Mouse (Mus musculus) macrophage (primary cell): ENCODE results near the gene Echs1. TPM values are rescaled to one million over a fixed set of nuclear protein-coding genes. Genes with fewer than 3 reads are reported as not detected.

Experiments used
- H3K27ac ChIP-seq: fragments of 350-480 bp; formaldehyde crosslinking; 2 replicates; pipeline ENCODE4 v1.9.0; 2021
- H3K36me3 ChIP-seq: fragments of 350-480 bp; formaldehyde crosslinking; 2 replicates; pipeline ENCODE4 v1.9.0; 2021; ENCODE audit errors: inconsistent target
- H3K4me3 ChIP-seq: fragments of 350-480 bp; formaldehyde crosslinking; 2 replicates; pipeline ENCODE4 v1.9.0; 2021; ENCODE audit errors: inconsistent target
- H3K79me2 ChIP-seq: fragments of 350-480 bp; formaldehyde crosslinking; 2 replicates; pipeline ENCODE4 v1.9.0; 2021; ENCODE audit errors: inconsistent target
- WGBS: methylation state at CpG from one replicate; pipeline ENCODE4 v1.1.7; 2026; ENCODE audit warnings: inconsistent platforms; ENCODE audit not compliant: missing documents; 5-methylcytosine and 5-hydroxymethylcytosine counted together
- polyA plus RNA-seq: library from polyadenylated mRNA; stranded (reverse); fragments of 250-400 nt; gene quantifications from 3 replicates; pipeline ENCODE4 v1.2.4, GENCODE M21; 2018; ENCODE audit warnings: inconsistent platforms

The Echs1 gene
- polyA plus RNA-seq, 1 experiment from 2014 or later: 47.2 TPM

GRCm38 (mm10) chr7:140096055-140096454 lies 20.2 kb downstream of the Echs1 start:
- H3K27ac ChIP-seq: no peak overlapping the region
- no peak overlapping the region for H3K4me3 ChIP-seq
- H3K79me2 ChIP-seq: no peaks in the 10 kb centered on the region

GRCm38 (mm10) chr7:140095556-140095955 lies 20.7 kb downstream of the Echs1 start:
- Histone ChIP-seq H3K27ac (no peak overlapping the region), H3K4me3 (no peak overlapping the region), H3K79me2 (no peaks in the 10 kb centered on the region), H3K36me3 (no peaks in the 10 kb centered on the region)
- WGBS: 53% methylated on average over 1 of the region's 1 CpGs

More at GRCm38 (mm10) chr7:140096055-140096454, 20.2 kb downstream of the Echs1 start:
- no peaks in the 10 kb centered on the region for H3K36me3 ChIP-seq

- Histone ChIP-seq H3K4me3 (no peak overlapping the region), H3K27ac (no peak overlapping the region), H3K36me3 (no peaks in the 10 kb centered on the region), H3K79me2 (no peaks in the 10 kb centered on the region)
- 76% methylated on average over 5 of the region's 5 CpGs for whole genome bisulfite sequencing
These were observed 21.3 kb downstream of the Echs1 start for GRCm38 (mm10) chr7:140094954-140095353.

- Histone ChIP-seq H3K4me3 (no peak within 1 kb of the TSS), H3K36me3 (no peaks in the 10 kb centered on the region), H3K27ac (no peak within 1 kb of the TSS), H3K79me2 (no peaks in the 10 kb centered on the region)
- 98% methylated on average over 5 of the region's 5 CpGs for WGBS
These were observed 23.2 kb downstream of the Echs1 start, which contains the start of gene Prap1 for GRCm38 (mm10) chr7:140092924-140093528. Gene Prap1 (plus strand): TSS chr7:140093395.

GRCm38 (mm10) chr7:140090601-140091000 lies 25.7 kb downstream of the Echs1 start:
- Histone ChIP-seq H3K4me3 (no peak overlapping the region), H3K36me3 (no peaks in the 10 kb centered on the region), H3K27ac (no peak overlapping the region), H3K79me2 (no peaks in the 10 kb centered on the region)
- 86% methylated on average over 10 of the region's 10 CpGs for WGBS

GRCm38 (mm10) chr7:140082242-140082678 lies 34.0 kb downstream of the Echs1 start, which contains the start of gene Caly:
Gene Caly (minus strand): TSS chr7:140082548.
- H3K4me3 ChIP-seq: no peak within 1 kb of the TSS

GRCm38 (mm10) chr7:140081408-140082241 lies 34.7 kb downstream of the Echs1 start:
- H3K79me2 ChIP-seq: no peaks in the 10 kb centered on the region
- H3K4me3 ChIP-seq: no peak overlapping the region
- WGBS: 35% methylated on average over 20 of the region's 20 CpGs
- no peaks in the 10 kb centered on the region for H3K36me3 ChIP-seq
- H3K27ac ChIP-seq: no peak overlapping the region

More at GRCm38 (mm10) chr7:140082242-140082678, 34.0 kb downstream of the Echs1 start, which contains the start of gene Caly:
- no peak within 1 kb of the TSS for H3K27ac ChIP-seq
- no peaks in the 10 kb centered on the region for H3K79me2 ChIP-seq
- no peaks in the 10 kb centered on the region for H3K36me3 ChIP-seq
- 20% methylated on average over 14 of the region's 18 CpGs for WGBS

GRCm38 (mm10) chr7:140080503-140081156 lies 35.6 kb downstream of the Echs1 start:
- no peak overlapping the region for H3K27ac ChIP-seq
- H3K36me3 ChIP-seq: no peaks in the 10 kb centered on the region
- 7% methylated on average over 24 of the region's 24 CpGs for WGBS
- H3K4me3 ChIP-seq: no peak overlapping the region
- no peaks in the 10 kb centered on the region for H3K79me2 ChIP-seq

GRCm38 (mm10) chr7:140078711-140079110 lies 37.6 kb downstream of the Echs1 start:
- no peaks in the 10 kb centered on the region for H3K79me2 ChIP-seq
- WGBS: 11% methylated on average over 5 of the region's 5 CpGs

GRCm38 (mm10) chr7:140077698-140078097 lies 38.6 kb downstream of the Echs1 start:
- Histone ChIP-seq H3K27ac (no peak overlapping the region), H3K79me2 (no peaks in the 10 kb centered on the region), H3K4me3 (no peak overlapping the region), H3K36me3 (no peaks in the 10 kb centered on the region)
- 61% methylated on average over 6 of the region's 6 CpGs for WGBS

More at GRCm38 (mm10) chr7:140078711-140079110, 37.6 kb downstream of the Echs1 start:
- H3K4me3 ChIP-seq: no peak overlapping the region
- H3K27ac ChIP-seq: no peak overlapping the region
- no peaks in the 10 kb centered on the region for H3K36me3 ChIP-seq

- no peak overlapping the region for H3K4me3 ChIP-seq
- no peaks in the 10 kb centered on the region for H3K36me3 ChIP-seq
- H3K79me2 ChIP-seq: no peaks in the 10 kb centered on the region
- WGBS: 40% methylated on average over 38 of the region's 39 CpGs
- no peak overlapping the region for H3K27ac ChIP-seq
These were observed 46.1 kb downstream of the Echs1 start for GRCm38 (mm10) chr7:140070042-140070711.

- WGBS: 70% methylated on average over 6 of the region's 6 CpGs
- Histone ChIP-seq H3K4me3 (no peak overlapping the region), H3K79me2 (no peaks in the 10 kb centered on the region), H3K27ac (no peak overlapping the region), H3K36me3 (no peaks in the 10 kb centered on the region)
These were observed 48.9 kb downstream of the Echs1 start for GRCm38 (mm10) chr7:140067397-140067796.

GRCm38 (mm10) chr7:140063092-140063491 lies 53.2 kb downstream of the Echs1 start:
- WGBS: 27% methylated on average over 6 of the region's 7 CpGs
- Histone ChIP-seq H3K79me2 (no peaks in the 10 kb centered on the region), H3K36me3 (no peaks in the 10 kb centered on the region), H3K27ac (no peak overlapping the region), H3K4me3 (no peak overlapping the region)

GRCm38 (mm10) chr7:140062307-140062706 lies 54.0 kb downstream of the Echs1 start:
- Histone ChIP-seq H3K4me3 (no peak overlapping the region), H3K79me2 (no peaks in the 10 kb centered on the region), H3K36me3 (no peaks in the 10 kb centered on the region), H3K27ac (no peak overlapping the region)
- WGBS: 38% methylated on average over 11 of the region's 11 CpGs
